Mouse (Mus musculus): ENCODE measurements around the gene Pdlim1.

GRCm38 (mm10) chr19:40318511-40318910, 46.9 kb upstream of the Pdlim1 start:
- TF ChIP-seq GATA1 (IDR thresholded peaks at IDR 0.05; ENCODE audit: borderline replicate concordance, low read length) (no peak), FLI1 (IDR thresholded peaks at IDR 0.05; ENCODE audit: low read length) (no peak)
